Mouse (Mus musculus) forebrain, postnatal 0 days (tissue): ENCODE results near the gene Elmod3. TPM values are rescaled to one million over a fixed set of nuclear protein-coding genes. Genes with fewer than 3 reads are reported as not detected.

Source experiments
- ATAC-seq: fragments of 200-750 bp; cut with Nextera tagmentation; 2 replicates; pipeline ENCODE4 v1.8.0; 2017; ENCODE audit warnings: mild to moderate bottlenecking, moderate library complexity
- DNase-seq: peaks from one replicate; pipeline ENCODE4 v3.0.0-alpha.2; 2015
- H3K27ac ChIP-seq: fragments of 300-500 bp; sonication (generic); 2 replicates; pipeline ENCODE4 v1.5.1; 2014; ENCODE audit warnings: low read depth, mild to moderate bottlenecking, antibody characterized with exemption, low read length, moderate library complexity, mixed read lengths
- H3K27me3 ChIP-seq: fragments of 300-500 bp; sonication (generic); 2 replicates; pipeline ENCODE4 v1.6.1; 2014; ENCODE audit warnings: mild to moderate bottlenecking, low read length, mixed read lengths; ENCODE audit not compliant: insufficient read depth
- H3K36me3 ChIP-seq: fragments of 300-500 bp; sonication (generic); 2 replicates; pipeline ENCODE4 v1.6.1; 2014; ENCODE audit warnings: mild to moderate bottlenecking, moderate library complexity; ENCODE audit not compliant: insufficient read depth
- H3K4me1 ChIP-seq: fragments of 300-500 bp; sonication (generic); 2 replicates; pipeline ENCODE4 v1.6.1; 2014; ENCODE audit warnings: antibody characterized with exemption; ENCODE audit not compliant: insufficient read depth
- H3K4me2 ChIP-seq: fragments of 300-500 bp; sonication (generic); 2 replicates; pipeline ENCODE4 v1.6.1; 2014; ENCODE audit warnings: low read depth, mild to moderate bottlenecking, moderate library complexity
- H3K4me3 ChIP-seq: fragments of 300-500 bp; sonication (generic); 2 replicates; pipeline ENCODE4 v1.5.1; 2014; ENCODE audit warnings: low read depth, low read length, mixed read lengths
- H3K9ac ChIP-seq: fragments of 300-500 bp; sonication (generic); 2 replicates; pipeline ENCODE4 v1.6.1; 2014; ENCODE audit warnings: mild to moderate bottlenecking
- H3K9me3 ChIP-seq: fragments of 300-500 bp; sonication (generic); 2 replicates; pipeline ENCODE4 v1.6.1; 2016; ENCODE audit warnings: low read length
- CTCF ChIP-seq: sonication (generic); IDR thresholded peaks from 2 replicates; pipeline ENCODE4 v1.5.1; 2016; ENCODE audit warnings: antibody characterized with exemption, control low read depth, low read depth
- WGBS: fragments of 180-500 bp; shearing (Covaris S2); extraction: QIAGEN DNeasy Blood & Tissue Kit; methylation state at CpG from one replicate; pipeline ENCODE4 v1.1.7; 2014; 5-methylcytosine and 5-hydroxymethylcytosine counted together
- polyA plus RNA-seq: library from polyadenylated mRNA; unstranded; fragments of >200 nt; fragmentation: Nextera tagmentation; extraction: Ambion mirVana; gene quantifications from 2 replicates; pipeline ENCODE4 v1.2.1, GENCODE M21; 2015
- total RNA-seq: library from RNA; depleted of rRNA; stranded (reverse); fragments of >200 nt; gene quantifications from 2 replicates; pipeline ENCODE4 v1.2.3, GENCODE M21; 2014; rRNA removed

Elmod3 gene
- total and polyA plus RNA-seq, 2 experiments from 2014 or later: 13.1 to 18.3 TPM

DNA sequence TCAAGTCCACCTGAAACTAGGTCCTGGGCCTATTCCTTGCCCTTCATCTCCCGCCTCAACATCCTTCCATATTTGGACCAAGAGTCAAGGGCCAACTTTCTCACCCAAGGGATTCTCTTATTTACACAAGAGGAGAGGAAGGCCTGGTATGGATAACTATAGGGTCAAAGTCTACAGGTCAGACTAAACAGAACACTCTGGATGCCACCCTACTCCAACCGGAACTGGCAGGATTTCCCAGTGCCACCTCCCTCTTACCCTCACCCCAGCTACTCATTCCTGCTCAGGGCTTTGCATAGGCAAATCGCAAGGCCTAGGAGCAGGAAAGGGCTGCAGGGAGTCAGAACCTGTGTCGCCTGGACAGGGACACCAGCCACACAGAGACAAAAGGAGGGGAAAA lies 75.0 kb downstream of the Elmod3 start:
- Histone ChIP-seq H3K36me3 (no peaks in the 10 kb centered on the region), H3K4me3 (no peak overlapping the region), H3K9me3 (no peaks in the 10 kb centered on the region), H3K9ac (no peak overlapping the region), H3K27me3 (no peaks in the 10 kb centered on the region), H3K4me2 (no peak overlapping the region), H3K27ac (no peak overlapping the region), H3K4me1 (peaks cover 21% of the 10 kb centered on the region)
- ATAC-seq: no peak
- 68% methylated on average over 4 of the region's 4 CpGs for WGBS
- DNase-seq: no peak
- no peak for TF ChIP-seq CTCF

DNA sequence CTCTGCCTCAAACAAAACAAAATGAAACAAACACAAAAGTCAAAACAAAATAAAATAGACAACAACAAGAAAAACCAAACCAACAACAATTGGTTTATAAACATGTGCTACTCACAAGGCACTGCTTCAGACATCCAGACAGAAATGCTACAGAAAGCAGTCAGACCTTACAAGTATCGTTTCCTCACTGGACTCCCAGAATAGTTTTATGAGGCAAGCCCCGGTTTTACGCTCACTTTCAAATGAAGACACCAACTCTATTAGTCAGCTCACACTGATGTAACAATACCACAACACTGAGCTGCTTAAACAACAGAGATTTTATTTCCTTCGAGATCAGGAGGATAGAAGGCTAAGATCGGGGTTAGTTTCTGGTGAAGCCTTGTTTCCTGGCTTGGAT lies 75.9 kb downstream of the Elmod3 start:
- TF ChIP-seq CTCF: no peak
- DNase-seq (no peak), ATAC-seq (no peak)
- Histone ChIP-seq H3K4me3 (no peak overlapping the region), H3K27me3 (no peaks in the 10 kb centered on the region), H3K27ac (no peak overlapping the region), H3K36me3 (no peaks in the 10 kb centered on the region), H3K9ac (no peak overlapping the region), H3K4me2 (no peak overlapping the region), H3K4me1 (peaks cover 21% of the 10 kb centered on the region), H3K9me3 (no peaks in the 10 kb centered on the region)
- 87% methylated on average over 5 of the region's 5 CpGs for WGBS

DNA sequence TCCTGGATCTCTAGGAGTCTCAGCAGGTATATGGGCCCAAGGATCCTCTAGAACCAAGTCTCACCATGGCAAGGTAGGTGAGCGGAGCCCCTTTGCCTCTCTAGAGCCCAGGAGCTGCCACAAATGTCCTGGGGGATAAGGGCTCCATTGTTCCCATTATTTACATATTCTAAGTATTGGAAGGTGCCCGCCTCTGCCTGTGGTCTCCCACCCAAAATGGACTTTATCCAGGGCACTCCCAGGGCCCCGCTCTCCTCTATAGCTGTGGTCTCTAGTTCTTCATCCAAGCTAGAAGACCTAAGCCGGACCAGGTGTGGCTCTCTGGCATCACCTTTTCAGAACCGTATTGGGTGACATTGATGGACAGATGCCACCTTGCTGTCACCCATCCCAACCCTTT lies 76.6 kb downstream of the Elmod3 start, which contains the start of gene Sh2d6:
Gene Sh2d6, minus strand, starts transcription at position 101 of the 400 bp plus-strand sequence.
- no peak for DNase-seq
- peak within 1 kb of the TSS; percentile 94 for H3K27ac ChIP-seq
- no peak for TF ChIP-seq CTCF
- H3K4me3 ChIP-seq: no peak within 1 kb of the TSS
- no peaks in the 10 kb centered on the region for H3K36me3 ChIP-seq
- H3K9me3 ChIP-seq: no peaks in the 10 kb centered on the region
- H3K4me2 ChIP-seq: peak within 1 kb of the TSS; percentile 32; the same call in 1 of the 2 replicates
- H3K4me1 ChIP-seq: peaks cover 21% of the 10 kb centered on the region
- no peaks in the 10 kb centered on the region for H3K27me3 ChIP-seq
- 91% methylated on average over 5 of the region's 5 CpGs for WGBS
- ATAC-seq: no peak
- H3K9ac ChIP-seq: no peak within 1 kb of the TSS

DNA sequence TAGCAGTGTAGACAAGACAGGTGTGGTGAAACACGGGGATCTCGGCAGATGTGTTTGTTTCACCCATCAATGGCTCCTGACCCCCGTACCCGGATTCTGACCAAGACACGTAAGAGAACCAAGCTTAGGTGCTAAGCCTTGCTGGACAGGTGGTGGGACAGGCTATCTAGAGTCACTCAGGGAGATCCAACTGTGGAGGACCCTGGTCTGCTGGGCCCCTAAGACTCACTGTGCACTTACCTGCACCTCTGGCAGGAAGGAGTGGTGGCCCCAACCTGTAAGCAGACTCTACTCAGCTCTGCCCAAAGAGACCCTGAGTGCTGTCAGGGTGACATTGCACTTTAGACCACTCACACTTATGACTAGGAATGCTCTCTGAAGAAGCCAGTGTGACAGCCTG lies 77.3 kb downstream of the Elmod3 start:
- Histone ChIP-seq H3K4me1 (peaks cover 21% of the 10 kb centered on the region), H3K27ac (peak overlapping the region; percentile 94), H3K4me3 (no peak overlapping the region), H3K27me3 (no peaks in the 10 kb centered on the region), H3K9me3 (no peaks in the 10 kb centered on the region), H3K9ac (no peak overlapping the region), H3K4me2 (no peak overlapping the region), H3K36me3 (no peaks in the 10 kb centered on the region)
- ATAC-seq: no peak
- 94% methylated on average over 5 of the region's 5 CpGs for WGBS
- TF ChIP-seq CTCF: no peak
- no peak for DNase-seq

DNA sequence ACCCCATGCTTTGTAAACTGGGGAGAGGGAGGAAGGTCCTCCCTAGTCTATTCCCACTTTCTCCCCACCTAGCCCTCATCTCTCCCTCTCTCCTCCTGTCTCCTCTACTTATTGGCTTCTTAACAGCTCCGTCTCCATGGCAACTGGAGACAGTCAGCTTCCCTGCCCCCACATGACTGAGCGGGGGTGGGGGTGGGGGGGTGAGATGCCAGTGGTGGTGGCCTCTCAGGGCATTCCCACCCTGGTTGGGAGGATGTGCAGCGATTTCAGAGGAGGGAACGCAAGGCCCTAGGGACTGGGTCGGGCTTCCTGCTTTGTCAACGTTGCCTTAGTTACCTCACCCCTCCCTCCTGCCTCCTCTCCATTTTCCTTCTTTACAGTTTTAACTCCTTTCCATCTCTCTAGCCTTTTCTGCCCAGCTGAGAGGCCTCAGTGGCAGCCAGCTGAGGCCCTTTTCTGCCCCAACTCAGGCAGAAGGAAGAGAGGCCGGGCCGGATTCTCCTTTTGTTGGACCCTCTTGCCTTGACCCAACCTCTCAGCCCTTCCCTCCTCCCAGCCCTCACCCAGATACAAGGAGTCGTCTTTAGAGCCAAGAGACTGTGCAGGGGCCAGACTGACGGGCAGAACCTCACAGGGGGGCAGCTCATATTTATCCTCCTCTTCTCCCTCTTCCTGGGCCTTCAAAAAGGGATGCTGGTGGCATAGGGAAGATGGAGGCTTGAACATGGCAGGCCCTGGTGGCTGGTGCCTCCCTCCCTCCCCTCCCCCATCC lies 78.1 kb downstream of the Elmod3 start:
- Histone ChIP-seq H3K4me1 (peaks cover 21% of the 10 kb centered on the region), H3K4me2 (peak overlapping the region; percentile 32), H3K36me3 (no peaks in the 10 kb centered on the region), H3K27ac (peak overlapping the region; percentile 94), H3K4me3 (no peak overlapping the region; the same call in 1 of the 2 replicates), H3K9me3 (no peaks in the 10 kb centered on the region), H3K27me3 (no peaks in the 10 kb centered on the region), H3K9ac (peak overlapping the region; percentile 33)
- TF ChIP-seq CTCF: no peak
- ATAC-seq: peak; percentile 96
- whole genome bisulfite sequencing: 3% methylated on average over 10 of the region's 10 CpGs
- DNase-seq: peak; percentile 93

DNA sequence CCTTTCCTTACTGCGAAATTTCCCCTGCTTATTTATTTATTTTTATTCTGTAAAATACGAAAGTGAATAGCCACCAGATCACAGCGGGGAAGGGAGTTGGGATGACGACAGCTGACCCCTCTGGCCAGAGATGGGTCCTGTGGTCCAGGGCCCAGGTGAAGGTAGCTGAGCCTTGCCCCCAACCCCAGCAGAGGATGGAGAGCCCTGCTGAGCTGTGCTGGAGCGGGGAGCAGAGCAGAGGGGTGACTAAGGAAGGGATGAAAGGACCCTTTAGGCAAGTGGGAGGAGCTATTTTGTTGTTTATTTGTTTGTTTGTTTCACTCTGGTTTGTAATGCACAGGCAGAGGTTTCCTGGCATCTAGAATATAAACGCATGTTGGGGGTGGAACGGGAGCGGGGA lies 78.9 kb downstream of the Elmod3 start:
- H3K27me3 ChIP-seq: no peaks in the 10 kb centered on the region
- H3K4me2 ChIP-seq: peak overlapping the region; percentile 32
- peak overlapping the region; percentile 33 for H3K9ac ChIP-seq
- H3K36me3 ChIP-seq: no peaks in the 10 kb centered on the region
- H3K27ac ChIP-seq: peak overlapping the region; percentile 94
- DNase-seq: peak; percentile 21
- no peak overlapping the region for H3K4me3 ChIP-seq
- TF ChIP-seq CTCF: 0 out of 2 replicates have a peak, but pooled peaks have one; percentile 19
- ATAC-seq: no peak; the same call in 1 of the 2 replicates
- peaks cover 21% of the 10 kb centered on the region for H3K4me1 ChIP-seq
- WGBS: 21% methylated on average over 8 of the region's 8 CpGs
- H3K9me3 ChIP-seq: no peaks in the 10 kb centered on the region

DNA sequence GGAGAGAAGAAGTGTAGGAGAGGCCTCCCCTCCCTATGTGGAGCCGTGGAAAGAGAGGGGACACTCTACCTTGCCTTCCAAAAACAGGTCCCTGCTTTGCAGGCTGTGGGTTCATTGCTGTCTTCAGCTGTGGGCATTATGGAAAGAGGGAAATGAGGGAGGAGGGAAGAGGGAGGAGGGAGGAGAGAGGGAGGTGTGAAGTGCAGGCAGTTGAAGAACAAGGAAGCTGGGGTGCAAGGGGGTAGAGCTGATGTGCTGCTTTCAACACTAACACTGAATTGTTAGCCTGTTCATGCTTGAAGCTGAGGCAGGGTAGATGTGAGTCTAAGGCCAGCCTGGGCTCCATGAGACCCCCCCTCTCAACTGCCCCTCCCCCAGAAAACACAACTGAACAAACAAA lies 79.4 kb downstream of the Elmod3 start:
- WGBS: 87% methylated on average over 1 of the region's 1 CpGs
- Histone ChIP-seq H3K4me2 (no peak overlapping the region), H3K27me3 (no peaks in the 10 kb centered on the region), H3K27ac (peak overlapping the region; percentile 94), H3K9ac (no peak overlapping the region; the same call in 1 of the 2 replicates), H3K4me3 (no peak overlapping the region), H3K36me3 (no peaks in the 10 kb centered on the region), H3K4me1 (peaks cover 21% of the 10 kb centered on the region), H3K9me3 (no peaks in the 10 kb centered on the region)
- no peak for DNase-seq
- ATAC-seq: no peak
- no peak for TF ChIP-seq CTCF

Other genes starting within 250 kb of the Elmod3 start
- gene Tmem150a, start 243.0 kb downstream of the Elmod3 start, total RNA-seq: 22.9 and 24.3 TPM in 2 replicates
- 17.2 and 17.5 TPM in 2 replicates for gene Tmem150a, start 243.0 kb downstream of the Elmod3 start, polyA plus RNA-seq
- gene Rnf181, start 231.5 kb downstream of the Elmod3 start, total RNA-seq: 66.9 and 76.3 TPM in 2 replicates
- gene Rnf181, start 231.5 kb downstream of the Elmod3 start, polyA plus RNA-seq: 117 and 124 TPM in 2 replicates
- gene Vamp5, start 217.9 kb downstream of the Elmod3 start, total RNA-seq: 12.7 and 17.1 TPM in 2 replicates
- gene Vamp5, start 217.9 kb downstream of the Elmod3 start, polyA plus RNA-seq: 11.6 and 13.1 TPM in 2 replicates
- 10.3 and 11.8 TPM in 2 replicates for gene Vamp8, start 207.7 kb downstream of the Elmod3 start, total RNA-seq
- gene Vamp8, start 207.7 kb downstream of the Elmod3 start, polyA plus RNA-seq: 21.3 and 27.1 TPM in 2 replicates
- 11.9 and 25.3 TPM in 2 replicates for gene Ggcx, start 184.1 kb downstream of the Elmod3 start, total RNA-seq
- 7.5 and 9.9 TPM in 2 replicates for gene Ggcx, start 184.1 kb downstream of the Elmod3 start, polyA plus RNA-seq
- gene Mat2a, start 158.9 kb downstream of the Elmod3 start, total RNA-seq: 125 and 145 TPM in 2 replicates
- gene Mat2a, start 158.9 kb downstream of the Elmod3 start, polyA plus RNA-seq: 222 and 246 TPM in 2 replicates
- 0.24 and 0.38 TPM in 2 replicates for gene Sh2d6, start 76.7 kb downstream of the Elmod3 start, total RNA-seq
- gene Sh2d6, start 76.7 kb downstream of the Elmod3 start, polyA plus RNA-seq: 0.21 and 0.47 TPM in 2 replicates
- gene Capg, start 54.0 kb downstream of the Elmod3 start, total RNA-seq: 6.7 and 8.9 TPM in 2 replicates
- gene Capg, start 54.0 kb downstream of the Elmod3 start, polyA plus RNA-seq: 7.1 and 7.6 TPM in 2 replicates
- gene Retsat, start 62 bp upstream of the Elmod3 start, total RNA-seq: 3.2 and 7.5 TPM in 2 replicates
- gene Retsat, start 62 bp upstream of the Elmod3 start, polyA plus RNA-seq: 6.2 and 7.2 TPM in 2 replicates
- gene Tgoln1, start 18.6 kb upstream of the Elmod3 start, total RNA-seq: 24.3 and 30.9 TPM in 2 replicates
- 22.0 and 29.0 TPM in 2 replicates for gene Tgoln1, start 18.6 kb upstream of the Elmod3 start, polyA plus RNA-seq
- gene Tcf7l1, start 190.8 kb upstream of the Elmod3 start, total RNA-seq: 1.1 and 2.1 TPM in 2 replicates
- gene Tcf7l1, start 190.8 kb upstream of the Elmod3 start, polyA plus RNA-seq: 3.4 and 4.5 TPM in 2 replicates